Mouse (Mus musculus): ENCODE data around the gene Gmeb1. TPM values are rescaled to one million over a fixed set of nuclear protein-coding genes. Genes with fewer than 3 reads are reported as not detected.

Gmeb1 gene
- polyA plus RNA-seq, 1 experiment from 2014 or later, result 46.5 TPM

DNA sequence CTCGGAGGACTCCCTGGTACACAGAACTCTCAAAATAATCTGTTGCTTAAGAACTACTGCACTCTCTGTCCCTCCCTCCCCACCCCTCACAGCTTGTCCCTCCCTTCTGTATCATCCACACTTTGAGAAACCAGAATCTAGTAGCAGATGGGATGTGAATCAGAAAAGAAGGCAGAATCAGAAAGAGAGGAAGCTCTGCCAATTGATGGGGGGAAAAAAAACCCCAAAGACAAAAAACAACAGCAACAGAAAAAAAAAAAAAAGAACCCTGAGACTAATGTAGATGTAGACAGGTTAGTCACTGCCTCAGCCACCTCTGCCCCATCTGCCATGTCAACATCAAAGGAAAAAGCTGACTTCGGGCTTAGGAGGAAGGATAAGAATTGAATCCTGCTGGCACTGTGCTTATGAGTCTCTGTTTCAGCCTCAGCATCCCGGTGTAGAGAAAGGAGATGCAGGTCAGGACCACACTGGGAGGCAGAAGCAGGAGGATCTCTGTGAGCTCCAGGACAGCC, 5.5 kb upstream of the Gmeb1 start:
- WGBS, result 80% methylated on average over 3 of the region's 3 CpGs
- no peak for DNase-seq (ENCODE audit: low spot score)
- Histone ChIP-seq H3K4me3 (no peak overlapping the region), H3K9me3 (0 out of 2 replicates have a peak, but pooled peaks cover 2% of the 10 kb centered on the region), H3K27me3 (replicated peaks; ENCODE audit: low read depth, poor library complexity, severe bottlenecking) (no peaks in the 10 kb centered on the region), H3K27ac (replicated peaks) (no peak overlapping the region), H3K4me1 (peaks cover 9% of the 10 kb centered on the region), H3K36me3 (replicated peaks) (no peaks in the 10 kb centered on the region)

DNA sequence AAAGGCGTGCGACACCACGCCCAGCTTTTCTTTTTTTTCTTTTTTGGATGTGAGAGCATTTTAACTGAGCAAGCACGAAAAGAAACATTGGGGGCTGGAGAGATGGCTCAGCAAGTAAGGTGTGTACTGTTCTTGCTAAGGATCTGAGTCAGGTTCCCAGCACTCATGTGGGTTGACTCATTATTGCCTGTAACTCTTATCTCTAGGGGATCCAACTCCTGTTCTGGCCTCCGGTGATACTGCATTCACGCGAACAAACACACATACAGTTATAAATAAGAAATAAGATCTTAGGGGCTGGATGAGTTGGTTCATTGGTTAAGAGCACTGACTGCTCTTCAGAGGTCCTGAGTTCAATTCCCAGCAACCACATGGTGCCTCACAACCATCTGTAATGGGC, 1.9 kb upstream of the Gmeb1 start:
- 0 out of 2 replicates have a peak, but pooled peaks cover 2% of the 10 kb centered on the region for H3K9me3 ChIP-seq
- no peak for DNase-seq (ENCODE audit: low spot score)
- 94% methylated on average over 7 of the region's 7 CpGs for WGBS
- no peak overlapping the region for H3K27ac ChIP-seq (replicated peaks)
- peaks cover 23% of the 10 kb centered on the region for H3K4me1 ChIP-seq
- 0 out of 2 replicates have a peak, but pooled peaks cover 4% of the 10 kb centered on the region for H3K36me3 ChIP-seq (replicated peaks)
- no peak overlapping the region for H3K4me3 ChIP-seq
- H3K27me3 ChIP-seq (replicated peaks; ENCODE audit: low read depth, poor library complexity, severe bottlenecking), result no peaks in the 10 kb centered on the region

- 78% methylated on average over 5 of the region's 5 CpGs for WGBS
- Histone ChIP-seq H3K27me3 (replicated peaks; ENCODE audit: low read depth, poor library complexity, severe bottlenecking) (no peaks in the 10 kb centered on the region), H3K36me3 (replicated peaks) (0 out of 2 replicates have a peak, but pooled peaks cover 11% of the 10 kb centered on the region), H3K4me1 (peaks cover 23% of the 10 kb centered on the region), H3K9me3 (0 out of 2 replicates have a peak, but pooled peaks cover 2% of the 10 kb centered on the region), H3K27ac (replicated peaks) (peak overlapping the region; percentile 99), H3K4me3 (peak overlapping the region; percentile 89; the same call in 1 of the 2 replicates)
- DNase-seq (ENCODE audit: low spot score), result no peak
Measured at GRCm38 (mm10) chr4:132262358-132262616, 885 bp upstream of the Gmeb1 start.

GRCm38 (mm10) chr4:132260404-132261379, 710 bp downstream of the Gmeb1 start:
- H3K4me1 ChIP-seq, result peaks cover 23% of the 10 kb centered on the region
- H3K36me3 ChIP-seq (replicated peaks), result peaks cover 19% of the 10 kb centered on the region; the same call in 1 of the 2 replicates
- peak overlapping the region; percentile 89 for H3K4me3 ChIP-seq
- no peaks in the 10 kb centered on the region for H3K27me3 ChIP-seq (replicated peaks; ENCODE audit: low read depth, poor library complexity, severe bottlenecking)
- DNase-seq (ENCODE audit: low spot score), result peak; percentile 76
- H3K27ac ChIP-seq (replicated peaks), result peak overlapping the region; percentile 99
- 0 out of 2 replicates have a peak, but pooled peaks cover 2% of the 10 kb centered on the region for H3K9me3 ChIP-seq
- 5% methylated on average over 54 of the region's 64 CpGs for WGBS

DNA sequence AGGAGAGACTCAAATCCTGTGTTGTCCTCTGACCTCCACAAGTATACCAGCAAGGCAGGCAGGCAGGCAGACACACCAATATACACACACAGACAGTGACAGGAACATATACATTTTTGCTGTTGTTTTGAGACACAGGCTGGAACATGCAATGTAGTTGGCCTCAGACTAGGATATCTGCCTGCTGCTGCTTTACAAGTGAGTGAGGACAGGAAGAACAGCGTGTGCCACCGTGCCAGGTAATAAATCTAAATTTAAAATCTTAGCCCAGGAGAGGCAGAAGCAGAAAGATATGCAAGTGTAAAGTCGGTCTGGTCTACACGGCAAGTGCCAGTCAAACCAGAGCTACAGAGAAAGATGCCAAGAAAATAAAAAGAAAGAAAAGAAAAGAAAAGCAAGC, 2.2 kb downstream of the Gmeb1 start:
- DNase-seq (ENCODE audit: low spot score), result no peak
- Histone ChIP-seq H3K36me3 (replicated peaks) (peaks cover 19% of the 10 kb centered on the region; the same call in 1 of the 2 replicates), H3K4me1 (peaks cover 23% of the 10 kb centered on the region), H3K27me3 (replicated peaks; ENCODE audit: low read depth, poor library complexity, severe bottlenecking) (no peaks in the 10 kb centered on the region), H3K27ac (replicated peaks) (no peak overlapping the region), H3K9me3 (no peaks in the 10 kb centered on the region), H3K4me3 (no peak overlapping the region)
- 95% methylated on average over 4 of the region's 4 CpGs for WGBS

GRCm38 (mm10) chr4:132256384-132256783, 5.0 kb downstream of the Gmeb1 start:
- H3K36me3 ChIP-seq (replicated peaks), result peaks cover 28% of the 10 kb centered on the region
- DNase-seq (ENCODE audit: low spot score), result no peak
- H3K9me3 ChIP-seq, result no peaks in the 10 kb centered on the region
- H3K4me1 ChIP-seq, result peaks cover 20% of the 10 kb centered on the region
- H3K4me3 ChIP-seq, result no peak overlapping the region
- 93% methylated on average over 3 of the region's 3 CpGs for WGBS
- H3K27ac ChIP-seq (replicated peaks), result no peak overlapping the region
- no peaks in the 10 kb centered on the region for H3K27me3 ChIP-seq (replicated peaks; ENCODE audit: low read depth, poor library complexity, severe bottlenecking)

GRCm38 (mm10) chr4:132254986-132255385, 6.4 kb downstream of the Gmeb1 start:
- no peak for DNase-seq (ENCODE audit: low spot score)
- no peaks in the 10 kb centered on the region for H3K9me3 ChIP-seq
- no peak overlapping the region for H3K27ac ChIP-seq (replicated peaks)
- peaks cover 42% of the 10 kb centered on the region for H3K36me3 ChIP-seq (replicated peaks)
- no peaks in the 10 kb centered on the region for H3K27me3 ChIP-seq (replicated peaks; ENCODE audit: low read depth, poor library complexity, severe bottlenecking)
- peaks cover 14% of the 10 kb centered on the region for H3K4me1 ChIP-seq
- no peak overlapping the region for H3K4me3 ChIP-seq
- WGBS, result 71% methylated on average over 3 of the region's 3 CpGs

- Histone ChIP-seq H3K4me3 (no peak overlapping the region), H3K4me1 (0 out of 2 replicates have a peak, but pooled peaks cover 5% of the 10 kb centered on the region), H3K36me3 (replicated peaks) (peaks cover 55% of the 10 kb centered on the region), H3K27me3 (replicated peaks; ENCODE audit: low read depth, poor library complexity, severe bottlenecking) (no peaks in the 10 kb centered on the region), H3K9me3 (no peaks in the 10 kb centered on the region), H3K27ac (replicated peaks) (no peak overlapping the region)
- no peak for DNase-seq (ENCODE audit: low spot score)
- WGBS, result 88% methylated on average over 2 of the region's 2 CpGs
Measured at GRCm38 (mm10) chr4:132253622-132254021, 7.8 kb downstream of the Gmeb1 start.

GRCm38 (mm10) chr4:132253128-132253527, 8.3 kb downstream of the Gmeb1 start:
- H3K4me1 ChIP-seq, result 0 out of 2 replicates have a peak, but pooled peaks cover 5% of the 10 kb centered on the region
- H3K36me3 ChIP-seq (replicated peaks), result peaks cover 55% of the 10 kb centered on the region
- no peak overlapping the region for H3K4me3 ChIP-seq
- H3K9me3 ChIP-seq, result no peaks in the 10 kb centered on the region
- H3K27me3 ChIP-seq (replicated peaks; ENCODE audit: low read depth, poor library complexity, severe bottlenecking), result no peaks in the 10 kb centered on the region
- no peak for DNase-seq (ENCODE audit: low spot score)
- H3K27ac ChIP-seq (replicated peaks), result no peak overlapping the region
- 90% methylated on average over 8 of the region's 8 CpGs for WGBS

- WGBS, result 95% methylated on average over 9 of the region's 9 CpGs
- Histone ChIP-seq H3K9me3 (no peaks in the 10 kb centered on the region), H3K36me3 (replicated peaks) (peaks cover 64% of the 10 kb centered on the region), H3K27me3 (replicated peaks; ENCODE audit: low read depth, poor library complexity, severe bottlenecking) (no peaks in the 10 kb centered on the region), H3K4me3 (no peak overlapping the region), H3K4me1 (0 out of 2 replicates have a peak, but pooled peaks cover 5% of the 10 kb centered on the region), H3K27ac (replicated peaks) (no peak overlapping the region)
- no peak for DNase-seq (ENCODE audit: low spot score)
Measured at GRCm38 (mm10) chr4:132251596-132251995, 9.8 kb downstream of the Gmeb1 start.

DNA sequence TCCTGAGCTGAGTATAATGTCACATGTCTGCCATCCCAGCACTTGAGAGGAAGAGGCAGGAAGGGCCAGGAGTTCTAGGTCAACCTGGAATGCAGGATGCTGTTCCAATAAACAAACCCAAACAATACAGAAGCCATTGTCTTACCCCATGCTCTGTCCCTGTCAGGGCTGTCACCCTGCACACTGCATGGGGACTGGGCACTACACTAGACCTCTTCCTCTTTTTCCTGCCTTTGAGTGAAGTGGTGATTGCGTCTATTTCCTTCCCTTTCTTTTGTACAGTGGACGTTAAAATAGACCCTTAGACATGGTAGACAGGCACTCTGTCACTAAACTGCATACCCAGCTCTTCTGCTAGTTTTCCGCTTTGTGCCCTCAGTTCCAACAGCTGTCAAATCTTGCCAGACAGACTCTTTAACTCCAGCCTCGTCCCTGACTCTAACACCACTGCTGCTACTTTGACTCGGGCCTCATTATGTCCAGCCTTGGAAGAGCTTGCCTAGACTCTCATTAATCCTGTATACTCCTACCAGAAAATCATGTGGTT, 13.9 kb downstream of the Gmeb1 start:
- WGBS, result 88% methylated on average over 5 of the region's 5 CpGs
- H3K27me3 ChIP-seq (replicated peaks; ENCODE audit: low read depth, poor library complexity, severe bottlenecking), result no peaks in the 10 kb centered on the region
- no peaks in the 10 kb centered on the region for H3K4me1 ChIP-seq
- no peak for DNase-seq (ENCODE audit: low spot score)
- no peak overlapping the region for H3K4me3 ChIP-seq
- peaks cover 96% of the 10 kb centered on the region for H3K36me3 ChIP-seq (replicated peaks)
- H3K9me3 ChIP-seq, result no peaks in the 10 kb centered on the region
- H3K27ac ChIP-seq (replicated peaks), result no peak overlapping the region

DNA sequence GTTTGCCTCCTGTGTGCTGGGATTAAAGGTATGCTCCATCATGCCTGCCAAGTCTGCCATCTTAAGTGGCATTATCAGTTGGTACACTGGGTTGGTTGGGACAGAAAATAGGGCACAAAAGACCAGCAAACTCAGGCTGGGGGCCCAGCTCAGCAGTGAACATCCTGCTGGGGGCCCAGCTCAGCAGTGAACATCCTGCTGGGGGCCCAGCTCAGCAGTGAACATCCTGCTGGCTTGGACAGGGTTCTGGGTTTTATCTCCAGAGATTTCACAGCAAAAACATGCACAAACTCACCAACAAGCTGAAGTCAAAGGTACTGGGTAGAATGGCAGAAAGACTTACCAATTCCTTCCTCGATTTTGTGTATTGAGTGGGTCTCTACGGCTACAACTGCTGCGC, 15.8 kb downstream of the Gmeb1 start:
- 96% methylated on average over 3 of the region's 3 CpGs for WGBS

More for the DNA sequence above, 15.8 kb downstream of the Gmeb1 start:
- Histone ChIP-seq H3K27me3 (replicated peaks; ENCODE audit: low read depth, poor library complexity, severe bottlenecking) (no peaks in the 10 kb centered on the region), H3K4me3 (no peak overlapping the region), H3K9me3 (no peaks in the 10 kb centered on the region), H3K36me3 (replicated peaks) (peaks cover 99% of the 10 kb centered on the region), H3K27ac (replicated peaks) (no peak overlapping the region), H3K4me1 (no peaks in the 10 kb centered on the region)
- no peak for DNase-seq (ENCODE audit: low spot score)
